Mouse (Mus musculus) erythroblast, embryonic 14.5 days (primary cell): ENCODE results near the gene Ric1.

Experiments
- GATA1 ChIP-seq: IDR thresholded peaks from 2 replicates; pipeline ENCODE4 v1.6.1; 2012; ENCODE audit warnings: low read length, inconsistent platforms, mixed read lengths
- TAL1 ChIP-seq: IDR thresholded peaks from 3 replicates; pipeline ENCODE4 v1.6.1; 2012; ENCODE audit warnings: low read length, inconsistent platforms, mixed read lengths

DNA sequence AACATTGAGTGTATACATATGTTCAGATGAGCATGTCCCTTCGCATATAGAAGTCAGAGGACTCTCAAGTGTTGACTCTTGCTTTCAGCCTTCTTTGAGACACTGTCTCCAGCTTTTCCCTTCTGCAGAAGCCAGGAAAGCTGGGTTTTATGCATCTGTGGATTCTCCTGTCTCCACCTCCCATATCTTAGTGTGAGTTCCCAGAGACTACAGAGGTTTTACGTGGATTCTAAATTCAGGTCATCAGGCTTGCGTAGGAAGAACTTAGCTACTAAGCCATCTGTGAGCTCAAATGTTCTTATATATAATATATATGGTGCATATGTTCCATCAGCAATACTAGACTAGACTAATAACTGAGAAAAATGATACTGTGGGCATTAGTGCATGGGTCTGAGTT lies 74.2 kb downstream of the Ric1 start:
- TF ChIP-seq GATA1 (no peak), TAL1 (no peak)
